Mouse (Mus musculus) CH12.LX (cell line): ENCODE measurements around the gene Cbx1. TPM values are rescaled to one million over a fixed set of nuclear protein-coding genes. Genes with fewer than 3 reads are reported as not detected.
A peak's percentile ranks its signal among the peaks of the same experiment; 100 is the strongest.

Experiments
- DNase-seq: peaks from one replicate; pipeline ENCODE4 v3.0.0-alpha.2; 2013; ENCODE audit errors: extremely low read depth
- H3K27ac ChIP-seq: 2 replicates; pipeline ENCODE4 v1.5.1; 2012; ENCODE audit warnings: low read depth, mild to moderate bottlenecking, control low read depth, moderate library complexity; ENCODE audit not compliant: insufficient read depth
- H3K27me3 ChIP-seq: replicated peaks from 2 replicates; pipeline ENCODE3; 2012; ENCODE audit warnings: inconsistent platforms
- H3K36me3 ChIP-seq, 2 experiments: replicated peaks in 1 of 2; 2 replicates each; pipeline versions ENCODE3 to v1.6.1; 2012; ENCODE audit warnings: inconsistent platforms in 1 of 2, low read length in 1 of 2, mild to moderate bottlenecking in 1 of 2, mixed read lengths in 1 of 2, moderate library complexity in 1 of 2; ENCODE audit not compliant: control insufficient read depth in 1 of 2, insufficient read depth in 1 of 2
- H3K4me1 ChIP-seq, 2 experiments: 2 replicates each; pipeline ENCODE4 v1.6.1; 2012; ENCODE audit warnings: inconsistent platforms in 1 of 2, moderate library complexity in 1 of 2; ENCODE audit not compliant: insufficient read depth in 2 of 2, control insufficient read depth in 1 of 2
- H3K4me2 ChIP-seq: 2 replicates; pipeline ENCODE4 v1.6.1; 2012; ENCODE audit warnings: low read depth, mild to moderate bottlenecking, control low read depth; ENCODE audit not compliant: poor library complexity, insufficient read depth, severe bottlenecking
- H3K4me3 ChIP-seq, 3 experiments: fragments of 150-350 bp in 1 of 3; sonication (generic) in 1 of 3; replicated peaks in 1 of 3; 2 replicates each; pipeline versions ENCODE3 to v1.5.1; 2011 to 2012; ENCODE audit warnings: low read depth in 2 of 3, low read length in 2 of 3, mild to moderate bottlenecking in 2 of 3, moderate library complexity in 2 of 3, control low read depth in 1 of 3, improper control_type of control experiment in 1 of 3, inconsistent platforms in 1 of 3, mixed read lengths in 1 of 3; ENCODE audit not compliant: poor library complexity in 1 of 3
- H3K79me2 ChIP-seq: replicated peaks from 2 replicates; pipeline ENCODE4 v1.6.1; 2012; ENCODE audit warnings: mild to moderate bottlenecking, moderate library complexity; ENCODE audit not compliant: control insufficient read depth, poor library complexity, insufficient read depth, severe bottlenecking; ENCODE audit errors: extremely low read depth
- H3K9ac ChIP-seq: 2 replicates; pipeline ENCODE4 v1.6.1; 2012; ENCODE audit warnings: low read depth, mild to moderate bottlenecking, control low read depth, moderate library complexity; ENCODE audit not compliant: insufficient read depth
- H3K9me3 ChIP-seq: replicated peaks from 2 replicates; pipeline ENCODE3; 2012; ENCODE audit warnings: low read length, inconsistent platforms, mixed read lengths
- BHLHE40 ChIP-seq: IDR thresholded peaks from 2 replicates; pipeline ENCODE4 v1.6.1; 2011; ENCODE audit warnings: mild to moderate bottlenecking, low read depth, low read length, improper control_type of control experiment
- CHD1 ChIP-seq: IDR thresholded peaks from 2 replicates; pipeline ENCODE4 v1.6.1; 2012; ENCODE audit warnings: low read depth, low read length, improper control_type of control experiment, inconsistent platforms
- CHD2 ChIP-seq: IDR thresholded peaks from 2 replicates; pipeline ENCODE4 v1.6.1; 2011; ENCODE audit warnings: low read length, improper control_type of control experiment
- CTCF ChIP-seq, 2 experiments: IDR thresholded peaks in 1 of 2; conservative IDR thresholded peaks in 1 of 2; 2 replicates each; pipeline ENCODE4 v1.5.1; 2011 to 2012; ENCODE audit warnings: low read depth in 2 of 2, low read length in 2 of 2, improper control_type of control experiment in 1 of 2, inconsistent platforms in 1 of 2, mild to moderate bottlenecking in 1 of 2, moderate library complexity in 1 of 2
- E2F4 ChIP-seq: IDR thresholded peaks from 2 replicates; pipeline ENCODE4 v1.6.1; 2011; ENCODE audit warnings: low read depth, low read length, improper control_type of control experiment; ENCODE audit not compliant: insufficient replicate concordance
- ELF1 ChIP-seq: IDR thresholded peaks from 2 replicates; pipeline ENCODE4 v1.6.1; 2014; ENCODE audit warnings: low read depth, mild to moderate bottlenecking, inconsistent platforms, low read length, improper control_type of control experiment
- EP300 ChIP-seq: IDR thresholded peaks from 2 replicates; pipeline ENCODE4 v1.6.1; 2011; ENCODE audit warnings: low read length, improper control_type of control experiment
- ETS1 ChIP-seq: conservative IDR thresholded peaks from 2 replicates; pipeline ENCODE4 v1.6.1; 2012; ENCODE audit warnings: low read depth, mild to moderate bottlenecking, inconsistent platforms, low read length, improper control_type of control experiment, moderate library complexity
- GABPA ChIP-seq: IDR thresholded peaks from 2 replicates; pipeline ENCODE4 v1.6.1; 2012; ENCODE audit warnings: low read depth, low read length, improper control_type of control experiment, inconsistent platforms; ENCODE audit not compliant: insufficient replicate concordance
- HCFC1 ChIP-seq: IDR thresholded peaks from 2 replicates; pipeline ENCODE4 v1.6.1; 2012; ENCODE audit warnings: low read depth, mild to moderate bottlenecking, inconsistent platforms, low read length, improper control_type of control experiment
- IRF4 ChIP-seq: IDR thresholded peaks from 2 replicates; pipeline ENCODE4 v1.6.1; 2014; ENCODE audit warnings: low read depth, mild to moderate bottlenecking, inconsistent platforms, low read length, improper control_type of control experiment
- JUN ChIP-seq: IDR thresholded peaks from 2 replicates; pipeline ENCODE4 v1.6.1; 2011; ENCODE audit warnings: low read depth, mild to moderate bottlenecking, low read length, improper control_type of control experiment, moderate library complexity; ENCODE audit not compliant: insufficient read depth
- JUND ChIP-seq: conservative IDR thresholded peaks from 2 replicates; pipeline ENCODE4 v1.6.1; 2011; ENCODE audit warnings: low read depth, low read length, improper control_type of control experiment
- KAT2A ChIP-seq: IDR thresholded peaks from 2 replicates; pipeline ENCODE4 v1.6.1; 2012; ENCODE audit warnings: low read length, improper control_type of control experiment, inconsistent platforms; ENCODE audit not compliant: insufficient replicate concordance
- MAFK ChIP-seq: IDR thresholded peaks from 2 replicates; pipeline ENCODE4 v1.6.1; 2011; ENCODE audit warnings: low read length, improper control_type of control experiment; ENCODE audit not compliant: insufficient replicate concordance
- MAX ChIP-seq: IDR thresholded peaks from 2 replicates; pipeline ENCODE4 v1.6.1; 2011; ENCODE audit warnings: low read length, improper control_type of control experiment
- MAZ ChIP-seq: IDR thresholded peaks from 2 replicates; pipeline ENCODE4 v1.6.1; 2012; ENCODE audit warnings: low read depth, mild to moderate bottlenecking, inconsistent platforms, low read length, improper control_type of control experiment, moderate library complexity
- MEF2A ChIP-seq: IDR thresholded peaks from 2 replicates; pipeline ENCODE4 v1.6.1; 2014; ENCODE audit warnings: low read depth, mild to moderate bottlenecking, inconsistent platforms, low read length, improper control_type of control experiment, borderline replicate concordance
- MXI1 ChIP-seq: IDR thresholded peaks from 2 replicates; pipeline ENCODE4 v1.6.1; 2011; ENCODE audit warnings: mild to moderate bottlenecking, low read depth, low read length, improper control_type of control experiment
- MYC ChIP-seq: IDR thresholded peaks from 2 replicates; pipeline ENCODE4 v1.6.1; 2011; ENCODE audit warnings: low read depth, mild to moderate bottlenecking, improper control_type of control experiment, low read length
- NELFE ChIP-seq: IDR thresholded peaks from 2 replicates; pipeline ENCODE4 v1.6.1; 2011; ENCODE audit warnings: low read depth, low read length, improper control_type of control experiment
- NRF1 ChIP-seq: IDR thresholded peaks from 2 replicates; pipeline ENCODE4 v1.6.1; 2014; ENCODE audit warnings: low read depth, mild to moderate bottlenecking, inconsistent platforms, low read length, improper control_type of control experiment, moderate library complexity
- PAX5 ChIP-seq: IDR thresholded peaks from 2 replicates; pipeline ENCODE4 v1.6.1; 2012; ENCODE audit warnings: low read length, inconsistent platforms, mixed read lengths
- POLR2A ChIP-seq: IDR thresholded peaks from 2 replicates; pipeline ENCODE4 v1.6.1; 2011; ENCODE audit warnings: low read depth, mild to moderate bottlenecking, improper control_type of control experiment, low read length
- POLR2AphosphoS2 ChIP-seq: IDR thresholded peaks from 2 replicates; pipeline ENCODE4 v1.6.1; 2011; ENCODE audit warnings: low read depth, low read length, improper control_type of control experiment
- RAD21 ChIP-seq: IDR thresholded peaks from 2 replicates; pipeline ENCODE4 v1.6.1; 2011; ENCODE audit warnings: low read depth, mild to moderate bottlenecking, low read length, improper control_type of control experiment, moderate library complexity
- RCOR1 ChIP-seq: conservative IDR thresholded peaks from 2 replicates; pipeline ENCODE4 v1.6.1; 2012; ENCODE audit warnings: low read depth, mild to moderate bottlenecking, inconsistent platforms, low read length, improper control_type of control experiment
- SIN3A ChIP-seq: IDR thresholded peaks from 2 replicates; pipeline ENCODE4 v1.6.1; 2012; ENCODE audit warnings: low read length, improper control_type of control experiment, inconsistent platforms
- SMC3 ChIP-seq: IDR thresholded peaks from 2 replicates; pipeline ENCODE4 v1.6.1; 2011; ENCODE audit warnings: low read depth, low read length, improper control_type of control experiment
- TBP ChIP-seq: conservative IDR thresholded peaks from 2 replicates; pipeline ENCODE4 v1.6.1; 2011; ENCODE audit warnings: low read depth, low read length, improper control_type of control experiment
- TCF12 ChIP-seq: IDR thresholded peaks from 2 replicates; pipeline ENCODE4 v1.6.1; 2014; ENCODE audit warnings: low read depth, mild to moderate bottlenecking, inconsistent platforms, low read length, improper control_type of control experiment
- UBTF ChIP-seq: IDR thresholded peaks from 2 replicates; pipeline ENCODE4 v1.6.1; 2012; ENCODE audit warnings: low read depth, mild to moderate bottlenecking, inconsistent platforms, low read length, improper control_type of control experiment, moderate library complexity
- USF1 ChIP-seq: IDR thresholded peaks from 2 replicates; pipeline ENCODE4 v1.6.1; 2014; ENCODE audit warnings: low read depth, mild to moderate bottlenecking, inconsistent platforms, low read length, improper control_type of control experiment
- USF2 ChIP-seq: conservative IDR thresholded peaks from 2 replicates; pipeline ENCODE4 v1.6.1; 2011; ENCODE audit warnings: low read depth, low read length, improper control_type of control experiment
- ZC3H11A ChIP-seq: IDR thresholded peaks from 2 replicates; pipeline ENCODE4 v1.6.1; 2012; ENCODE audit warnings: low read depth, mild to moderate bottlenecking, inconsistent platforms, low read length, improper control_type of control experiment
- ZKSCAN1 ChIP-seq: IDR thresholded peaks from 2 replicates; pipeline ENCODE4 v1.6.1; 2012; ENCODE audit warnings: low read depth, inconsistent platforms, low read length, improper control_type of control experiment, borderline replicate concordance
- ZMIZ1 ChIP-seq: IDR thresholded peaks from 2 replicates; pipeline ENCODE4 v1.6.1; 2012; ENCODE audit warnings: low read depth, mild to moderate bottlenecking, inconsistent platforms, low read length, improper control_type of control experiment
- ZNF384 ChIP-seq: IDR thresholded peaks from 2 replicates; pipeline ENCODE4 v1.6.1; 2012; ENCODE audit warnings: low read depth, low read length, improper control_type of control experiment, inconsistent platforms
- dilution Hi-C: fragments of 300-500 bp; cut with MboI; formaldehyde crosslinking; loops from 2 replicates; pipeline ENCODE4 v1.14.3; 2020; ENCODE audit warnings: low sequenced_read_pairs; ENCODE audit not compliant: extremely low pct_unique_long_range_greater_than_20kb, extremely low pct_ligation_motif_present
- in situ Hi-C: fragments of 300-500 bp; cut with MboI; formaldehyde crosslinking; loops from 3 replicates; pipeline ENCODE4 v1.14.3; 2019; ENCODE audit warnings: low sequenced_read_pairs, low pct_ligation_motif_present, low pct_unique_long_range_greater_than_20kb, mixed read lengths
- polyA plus RNA-seq: library from polyadenylated mRNA; unstranded; fragments of >175 nt; gene quantifications from 2 replicates; pipeline ENCODE4 v1.2.1, GENCODE M21; 2012; ENCODE audit warnings: low read depth; ENCODE audit not compliant: insufficient read length
- total RNA-seq, 2 experiments: library from RNA; depleted of rRNA; stranded (reverse); fragments of 300-350 nt in 1 of 2; fragments of >200 nt in 1 of 2; gene quantifications; 2 replicates each; pipeline ENCODE4 v1.2.3; 2012 to 2014

Gene Cbx1
- total and polyA plus RNA-seq, 3 experiments: 115 to 223 (median 144) TPM

DNA sequence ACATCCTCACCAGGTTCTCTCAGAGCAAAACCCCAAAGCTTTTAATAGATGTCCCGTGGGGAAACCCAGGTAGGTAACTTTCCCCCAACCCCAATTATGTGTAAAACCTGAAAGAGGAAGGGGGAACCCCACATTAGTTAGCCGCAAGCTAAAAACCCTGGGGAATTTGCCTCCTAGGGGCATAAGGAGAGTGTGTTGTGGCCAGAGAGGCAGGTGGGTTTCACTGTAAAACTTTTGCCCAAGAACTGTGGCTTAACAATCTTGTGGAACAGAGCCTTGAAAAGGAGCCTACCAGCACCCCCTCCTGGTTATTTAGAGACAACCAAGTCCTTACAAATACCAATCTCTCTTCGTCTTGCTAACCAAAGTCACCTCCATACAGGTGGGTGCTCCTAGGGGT is 14.4 kb upstream of the Cbx1 start:
- no peaks in the 10 kb centered on the region for H3K27me3 ChIP-seq
- peak overlapping the region; percentile 87 for H3K9ac ChIP-seq
- H3K4me3 ChIP-seq: peak overlapping the region; percentile 55 to 80 (median 74)
- dilution Hi-C loops: no loop called here
- peak overlapping the region; percentile 83 for H3K27ac ChIP-seq
- no peaks in the 10 kb centered on the region for H3K9me3 ChIP-seq
- peak; percentile 43 to 88 for TF ChIP-seq CTCF (conservative IDR thresholded peaks at IDR 0.05 in 1 of 2, IDR thresholded peaks at IDR 0.05 in 1 of 2; ENCODE audit: low read depth in 2 of 2, low read length in 2 of 2)
- peak; percentile 93 for TF ChIP-seq MYC
- peak; percentile 69 for TF ChIP-seq MXI1
- no peak for TF ChIP-seq PAX5
- TF ChIP-seq ZC3H11A: peak; percentile 70
- peak; percentile 98 for TF ChIP-seq MAFK
- TF ChIP-seq POLR2A: peak; percentile 78
- TF ChIP-seq MAZ: peak; percentile 92
- peak; percentile 98 for TF ChIP-seq ETS1
- TF ChIP-seq JUN: peak; percentile 57
- peak; percentile 76 for TF ChIP-seq JUND
- peak; percentile 95 for TF ChIP-seq RCOR1
- peak; percentile 94 for TF ChIP-seq BHLHE40
- peak; percentile 64 for TF ChIP-seq ZMIZ1
- TF ChIP-seq CHD2: peak; percentile 93
- TF ChIP-seq E2F4: no peak
- no peak for TF ChIP-seq ZKSCAN1
- TF ChIP-seq NELFE: peak; percentile 75
- peak; percentile 84 for TF ChIP-seq RAD21
- TF ChIP-seq KAT2A: peak; percentile 85; the same call in 1 of the 2 replicates
- TF ChIP-seq MEF2A: peak; percentile 100
- peak; percentile 99 for TF ChIP-seq EP300
- TF ChIP-seq SMC3: peak; percentile 90
- TF ChIP-seq HCFC1: peak; percentile 60
- TF ChIP-seq NRF1: no peak
- no peak for TF ChIP-seq GABPA
- TF ChIP-seq CHD1: no peak; the same call in 1 of the 2 replicates
- peak; percentile 55; the same call in 1 of the 2 replicates for TF ChIP-seq ELF1
- TF ChIP-seq IRF4: peak; percentile 97
- no peak for TF ChIP-seq USF1
- TF ChIP-seq TCF12: peak; percentile 99
- peak; percentile 96 for TF ChIP-seq SIN3A
- peak; percentile 68; the same call in 1 of the 2 replicates for TF ChIP-seq MAX
- TF ChIP-seq POLR2AphosphoS2: peak; percentile 90; the same call in 1 of the 2 replicates
- TF ChIP-seq TBP: peak; percentile 59; the same call in 1 of the 2 replicates
- TF ChIP-seq UBTF: 0 out of 2 replicates have a peak, but pooled peaks have one; percentile 28
- TF ChIP-seq ZNF384: peak; percentile 73; the same call in 1 of the 2 replicates
- no peak for TF ChIP-seq USF2
- TF ChIP-seq, all 38 proteins: peak for 30
- H3K79me2 ChIP-seq: peaks cover 24% of the 10 kb centered on the region
- H3K4me1 ChIP-seq: peaks cover 30 to 40% of the 10 kb centered on the region in 2 experiments
- in situ Hi-C loops: no loop called here
- peak; percentile 100 for DNase-seq
- H3K4me2 ChIP-seq: peak overlapping the region; percentile 93
- peaks cover 38 to 45% of the 10 kb centered on the region in 2 experiments for H3K36me3 ChIP-seq
